Mouse (Mus musculus) kidney, postnatal 36 days (tissue): ENCODE measurements around the gene 1700061G19Rik.

Experiments used
- DNase-seq, 2 experiments: peaks; one replicate each; pipeline ENCODE4 v3.0.0; 2021 to 2022; ENCODE audit warnings: mixed read lengths in 2 of 2

1700061G19Rik gene

DNA sequence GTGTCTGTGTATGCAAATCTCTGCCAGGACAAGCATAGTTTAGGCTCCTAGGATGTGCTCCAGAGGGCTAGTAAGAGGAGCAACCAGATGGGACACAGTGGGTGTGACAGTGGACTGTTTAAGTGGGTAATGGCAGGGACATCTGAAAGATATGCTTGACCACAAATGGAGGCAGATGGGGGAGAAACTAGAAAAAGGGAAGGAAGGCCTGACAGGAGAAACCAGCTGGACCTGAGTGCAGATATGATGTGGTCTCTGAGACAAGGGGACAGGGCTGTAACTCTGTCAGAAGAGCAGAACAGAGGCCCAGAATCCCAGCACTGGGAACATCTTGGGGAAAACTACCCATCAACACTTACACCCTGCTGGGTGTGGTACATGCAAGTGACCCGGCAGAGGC lies 54.3 kb downstream of the 1700061G19Rik start:
- DNase-seq = no peak

GRCm38 (mm10) chr17:56930026-56930425 lies 54.7 kb downstream of the 1700061G19Rik start:
- no peak for DNase-seq

DNA sequence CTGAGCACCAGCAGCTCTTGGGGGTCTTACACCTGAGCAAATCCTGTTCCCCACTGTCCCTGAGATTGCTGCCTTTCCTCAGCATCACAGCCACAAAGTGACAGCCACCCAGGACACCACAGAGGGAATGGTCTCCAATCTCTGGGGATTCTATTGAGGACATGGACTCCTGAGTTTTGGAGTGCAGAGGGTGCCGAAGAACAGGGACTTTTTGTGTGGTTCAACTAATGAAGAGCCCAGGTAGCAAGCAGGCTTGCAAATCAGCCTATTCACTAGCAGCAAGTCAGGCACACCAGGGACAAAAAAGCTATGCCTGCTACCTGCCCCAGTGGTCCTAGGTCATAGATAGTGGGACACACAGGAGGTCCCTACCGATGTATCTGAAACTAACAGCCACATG lies 58.1 kb downstream of the 1700061G19Rik start:
- no peak for DNase-seq

DNA sequence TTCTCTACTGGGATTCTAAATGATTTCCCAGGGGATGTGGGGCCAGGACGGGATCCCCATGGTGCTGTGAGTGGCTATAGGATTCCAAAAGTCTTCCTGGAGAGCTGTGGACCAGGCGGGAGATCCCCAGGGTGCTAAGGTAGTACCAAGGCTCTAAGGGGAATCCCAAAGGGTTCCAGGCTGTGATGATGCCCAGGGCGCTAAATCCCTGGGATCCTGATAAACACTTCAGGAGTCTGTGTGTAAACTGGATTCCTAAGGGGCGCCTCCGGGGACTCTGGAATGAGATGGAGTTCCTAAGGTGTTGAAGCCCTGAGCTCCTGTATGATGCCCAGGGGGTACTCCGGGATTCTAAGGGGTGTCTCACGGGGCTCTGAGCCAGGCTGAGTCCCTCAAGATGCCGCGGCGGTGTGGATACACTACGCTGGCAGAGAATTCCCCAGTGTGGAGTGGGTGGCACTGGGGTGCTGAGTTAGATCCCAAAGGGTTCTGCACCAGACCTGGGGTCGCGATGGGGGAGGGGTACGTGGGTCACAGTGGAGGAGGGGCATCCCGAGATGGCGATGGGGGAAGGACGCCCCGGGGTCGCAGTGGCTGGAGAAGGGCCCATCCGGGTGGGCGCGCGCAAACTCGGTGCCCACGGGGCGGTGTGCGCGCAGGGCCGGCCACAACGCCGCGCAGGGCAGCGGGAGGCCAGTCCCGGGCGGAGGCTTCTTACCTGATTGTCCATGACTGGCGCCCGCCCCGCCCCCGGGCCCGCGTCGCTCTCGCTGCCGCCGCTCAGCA lies 59.5 kb downstream of the 1700061G19Rik start:
- DNase-seq = no peak

DNA sequence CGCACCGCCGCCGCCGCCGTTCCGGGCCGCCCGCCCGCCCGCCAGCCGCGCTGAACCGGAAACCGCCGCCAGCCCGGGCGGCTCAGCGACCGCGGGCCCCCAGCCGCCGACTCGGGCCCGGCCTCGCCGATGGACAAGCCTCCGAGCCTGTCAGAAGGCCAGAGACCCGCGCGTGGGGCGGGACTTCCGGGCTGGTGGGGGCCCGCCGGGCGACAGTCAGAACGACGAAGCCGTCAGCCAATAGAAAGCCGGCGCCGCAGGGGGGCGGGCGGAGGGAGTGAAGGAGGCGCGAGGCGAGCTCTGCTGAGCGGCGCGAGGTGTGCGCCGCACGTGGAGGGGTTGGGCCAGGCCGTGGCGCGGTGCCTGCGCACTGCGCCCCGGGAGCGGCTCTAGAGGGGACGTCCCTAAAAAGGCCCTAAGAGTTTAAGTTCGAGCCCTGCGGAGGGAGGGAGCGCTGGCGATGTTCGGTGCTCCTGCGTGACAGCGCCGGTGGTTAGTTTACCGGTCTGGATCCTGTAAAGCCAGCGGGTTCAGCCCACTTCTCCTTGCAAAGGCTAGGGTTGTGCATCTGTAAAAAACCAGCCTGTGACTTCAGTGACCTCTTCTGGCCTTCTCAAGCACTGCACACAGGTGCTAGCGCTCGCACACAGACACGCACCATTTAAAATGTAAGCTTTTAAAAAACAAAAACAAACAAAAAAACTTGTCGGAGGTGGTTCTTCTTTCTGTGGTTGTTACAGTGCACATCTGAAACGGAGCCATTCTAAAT lies 60.3 kb downstream of the 1700061G19Rik start, which contains the start of gene Mllt1:
Mllt1 (minus strand) TSS at position 53 of the 769 bp plus-strand sequence.
- DNase-seq = peak; percentile 98 to 99

DNA sequence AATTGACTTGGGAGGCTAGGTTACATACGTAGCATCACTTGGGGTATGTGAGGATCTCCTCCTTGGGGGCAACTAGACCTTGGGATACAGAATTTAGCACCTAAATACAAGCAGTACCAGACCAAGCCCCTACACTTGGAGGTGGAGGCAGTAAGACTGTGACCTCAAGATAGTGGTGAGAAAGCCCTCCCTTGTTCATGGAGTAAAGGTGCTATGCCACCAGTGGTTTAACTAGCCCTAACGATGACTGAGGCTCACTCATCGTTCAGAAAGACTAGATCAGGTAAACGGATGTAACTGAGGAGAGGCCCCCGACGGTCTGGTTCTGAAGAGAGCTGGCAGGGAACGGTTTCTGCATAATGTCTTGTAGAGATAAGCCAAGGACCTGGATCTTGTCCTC lies 61.5 kb downstream of the 1700061G19Rik start:
- no peak for DNase-seq
